Mouse (Mus musculus): ENCODE measurements at regions not wholly inside any gene's neighbourhood (a gene's known extent, or its start where the extent isn't known, plus 50 kb on each side); places are given as distances from the start of the nearest gene placed in this dataset.
"Not testable (repeated sequence)": the region's sequence is repeated elsewhere in the genome, so short reads cannot be mapped to it uniquely, and the experiment has no call there.

DNA sequence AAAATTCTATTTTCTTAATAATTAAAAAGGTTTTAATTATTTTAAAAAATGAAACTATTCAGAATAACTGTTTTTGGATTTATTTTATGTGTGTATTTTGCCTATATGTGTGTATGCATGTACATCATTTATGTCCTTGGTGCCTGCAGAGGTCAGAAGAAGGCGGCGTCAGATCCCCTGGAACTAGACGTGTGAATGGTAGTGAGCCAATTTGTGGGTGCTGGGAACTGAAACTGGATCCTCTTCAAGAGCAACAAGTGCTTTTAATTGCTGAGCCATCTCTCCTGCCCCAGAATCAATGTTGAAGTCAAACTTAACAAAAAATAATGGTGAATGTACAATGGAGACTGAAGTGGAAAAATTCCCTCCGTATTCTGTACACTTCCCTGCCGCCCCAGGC lies 151.9 kb upstream of the Unc93a2 start:
- Histone ChIP-seq H3K4me3 (ENCODE audit: insufficient read depth, low read depth, low read length) (no peak overlapping the region), H3K9ac (ENCODE audit: low read depth, low read length) (no peak overlapping the region), H3K4me1 (ENCODE audit: control insufficient read depth, insufficient read depth, low read length) (no peaks in the 10 kb centered on the region), H3K27me3 (ENCODE audit: control insufficient read depth, insufficient read depth, low read length) (no peaks in the 10 kb centered on the region), H3K27ac (replicated peaks; ENCODE audit: insufficient read depth, low read depth, low read length) (no peak overlapping the region), H3K36me3 (ENCODE audit: control insufficient read depth, insufficient read depth, low read length) (no peaks in the 10 kb centered on the region), H3K79me2 (ENCODE audit: control insufficient read depth, insufficient read depth, low read length) (no peaks in the 10 kb centered on the region)
- no peak for DNase-seq (ENCODE audit: extremely low read depth, low read depth, low spot score)
- no peak for TF ChIP-seq POLR2A (IDR thresholded peaks at IDR 0.05; ENCODE audit: extremely low read depth, insufficient read depth, low read length)
- TF ChIP-seq CTCF (IDR thresholded peaks at IDR 0.05; ENCODE audit: low read depth, low read length): no peak
- WGBS: 88% methylated on average over 5 of the region's 5 CpGs

DNA sequence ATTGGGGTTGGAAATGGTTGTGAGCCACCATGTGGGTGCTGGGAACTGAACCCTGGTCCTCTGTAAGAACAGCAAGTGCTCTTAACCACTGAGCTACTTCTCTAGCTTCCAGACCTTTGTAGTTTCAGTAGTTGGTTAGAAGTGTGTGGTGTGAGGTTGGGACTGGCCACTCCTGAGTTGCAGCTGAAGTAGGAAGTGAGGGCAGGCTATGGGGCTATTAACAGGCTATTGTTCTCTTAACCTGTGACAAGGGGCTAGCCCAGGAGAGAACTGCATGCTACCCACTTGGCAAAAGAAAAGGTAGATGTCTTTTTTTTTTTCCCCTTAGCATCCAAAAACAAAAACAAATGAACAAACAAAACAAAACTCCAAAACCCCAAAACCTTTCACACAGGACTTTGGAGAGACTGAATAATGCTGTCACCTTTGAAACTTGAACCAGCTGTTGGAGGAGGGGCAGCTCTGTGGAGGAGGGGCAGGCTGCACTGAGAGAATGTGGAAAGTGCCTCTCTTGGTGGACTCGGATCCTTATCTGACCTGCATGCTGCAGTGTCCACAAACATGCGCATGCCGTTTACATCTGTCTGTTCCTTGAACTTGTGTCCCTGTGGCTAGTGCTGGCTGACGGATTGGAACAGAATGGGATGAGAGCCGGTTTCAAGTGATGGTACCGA lies 149.3 kb upstream of the Unc93a2 start:
- no peaks in the 10 kb centered on the region for H3K79me2 ChIP-seq (ENCODE audit: control insufficient read depth, insufficient read depth, low read length)
- no peaks in the 10 kb centered on the region for H3K27me3 ChIP-seq (ENCODE audit: control insufficient read depth, insufficient read depth, low read length)
- no peak overlapping the region for H3K9ac ChIP-seq (ENCODE audit: low read depth, low read length)
- H3K36me3 ChIP-seq (ENCODE audit: control insufficient read depth, insufficient read depth, low read length): no peaks in the 10 kb centered on the region
- TF ChIP-seq POLR2A (IDR thresholded peaks at IDR 0.05; ENCODE audit: extremely low read depth, insufficient read depth, low read length): no peak
- no peak for TF ChIP-seq CTCF (IDR thresholded peaks at IDR 0.05; ENCODE audit: low read depth, low read length)
- DNase-seq (ENCODE audit: extremely low read depth, low read depth, low spot score): no peak
- H3K4me3 ChIP-seq (ENCODE audit: insufficient read depth, low read depth, low read length): no peak overlapping the region
- 54% methylated on average over 6 of the region's 6 CpGs for WGBS
- H3K27ac ChIP-seq (replicated peaks; ENCODE audit: insufficient read depth, low read depth, low read length): no peak overlapping the region
- no peaks in the 10 kb centered on the region for H3K4me1 ChIP-seq (ENCODE audit: control insufficient read depth, insufficient read depth, low read length)

DNA sequence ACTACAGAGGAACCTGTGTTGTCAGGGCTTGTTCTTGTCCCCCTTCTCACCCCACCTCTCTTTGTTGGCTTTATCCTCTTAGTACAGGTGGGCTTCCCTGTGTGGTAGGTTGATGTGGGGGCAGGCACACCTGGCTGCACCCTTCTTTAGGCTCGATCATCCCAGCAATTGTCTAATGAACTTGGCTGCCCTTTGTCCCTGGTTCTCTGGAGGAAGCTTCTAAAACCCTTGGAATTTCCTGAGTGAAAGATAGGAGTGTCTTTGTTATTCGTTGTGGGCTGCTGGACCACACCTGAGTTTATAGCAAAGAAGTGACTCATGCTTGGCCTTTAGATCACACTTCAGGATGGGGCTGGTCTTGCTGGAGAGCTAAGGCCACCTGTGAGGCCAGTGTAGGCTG lies 148.3 kb upstream of the Unc93a2 start:
- Histone ChIP-seq H3K4me1 (ENCODE audit: control insufficient read depth, insufficient read depth, low read length) (no peaks in the 10 kb centered on the region), H3K27me3 (ENCODE audit: control insufficient read depth, insufficient read depth, low read length) (no peaks in the 10 kb centered on the region), H3K9ac (ENCODE audit: low read depth, low read length) (no peak overlapping the region), H3K36me3 (ENCODE audit: control insufficient read depth, insufficient read depth, low read length) (no peaks in the 10 kb centered on the region), H3K27ac (replicated peaks; ENCODE audit: insufficient read depth, low read depth, low read length) (no peak overlapping the region), H3K79me2 (ENCODE audit: control insufficient read depth, insufficient read depth, low read length) (no peaks in the 10 kb centered on the region), H3K4me3 (ENCODE audit: insufficient read depth, low read depth, low read length) (no peak overlapping the region)
- no peak for DNase-seq (ENCODE audit: extremely low read depth, low read depth, low spot score)
- 79% methylated on average over 2 of the region's 2 CpGs for WGBS
- TF ChIP-seq CTCF (IDR thresholded peaks at IDR 0.05; ENCODE audit: low read depth, low read length): no peak
- no peak for TF ChIP-seq POLR2A (IDR thresholded peaks at IDR 0.05; ENCODE audit: extremely low read depth, insufficient read depth, low read length)

DNA sequence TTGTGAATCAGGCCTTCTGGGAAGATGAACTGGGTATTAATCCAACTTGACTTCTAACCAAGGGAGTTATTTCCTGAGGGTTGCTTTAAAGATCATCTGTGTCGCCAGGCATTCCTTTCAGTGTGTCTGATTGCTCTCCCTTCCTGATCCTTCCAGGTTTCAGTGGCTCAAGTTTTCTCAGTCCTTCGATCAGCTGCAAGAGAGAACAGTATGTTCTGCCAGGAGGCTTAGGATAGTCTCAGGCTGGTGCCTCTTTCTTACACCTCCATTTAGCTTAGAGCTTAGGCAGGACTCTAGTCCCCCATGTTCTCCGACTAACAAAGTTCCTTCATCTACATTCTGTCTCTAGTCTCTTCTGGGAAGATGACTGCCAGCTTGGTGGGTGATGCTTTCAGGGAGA lies 147.4 kb upstream of the Unc93a2 start:
- H3K27me3 ChIP-seq (ENCODE audit: control insufficient read depth, insufficient read depth, low read length): no peaks in the 10 kb centered on the region
- WGBS: 85% methylated on average over 3 of the region's 3 CpGs
- H3K36me3 ChIP-seq (ENCODE audit: control insufficient read depth, insufficient read depth, low read length): no peaks in the 10 kb centered on the region
- no peak overlapping the region for H3K27ac ChIP-seq (replicated peaks; ENCODE audit: insufficient read depth, low read depth, low read length)
- no peak for DNase-seq (ENCODE audit: extremely low read depth, low read depth, low spot score)
- no peaks in the 10 kb centered on the region for H3K79me2 ChIP-seq (ENCODE audit: control insufficient read depth, insufficient read depth, low read length)
- H3K4me1 ChIP-seq (ENCODE audit: control insufficient read depth, insufficient read depth, low read length): no peaks in the 10 kb centered on the region
- H3K4me3 ChIP-seq (ENCODE audit: insufficient read depth, low read depth, low read length): no peak overlapping the region
- TF ChIP-seq CTCF (IDR thresholded peaks at IDR 0.05; ENCODE audit: low read depth, low read length) (no peak), POLR2A (IDR thresholded peaks at IDR 0.05; ENCODE audit: extremely low read depth, insufficient read depth, low read length) (no peak)
- no peak overlapping the region for H3K9ac ChIP-seq (ENCODE audit: low read depth, low read length)

DNA sequence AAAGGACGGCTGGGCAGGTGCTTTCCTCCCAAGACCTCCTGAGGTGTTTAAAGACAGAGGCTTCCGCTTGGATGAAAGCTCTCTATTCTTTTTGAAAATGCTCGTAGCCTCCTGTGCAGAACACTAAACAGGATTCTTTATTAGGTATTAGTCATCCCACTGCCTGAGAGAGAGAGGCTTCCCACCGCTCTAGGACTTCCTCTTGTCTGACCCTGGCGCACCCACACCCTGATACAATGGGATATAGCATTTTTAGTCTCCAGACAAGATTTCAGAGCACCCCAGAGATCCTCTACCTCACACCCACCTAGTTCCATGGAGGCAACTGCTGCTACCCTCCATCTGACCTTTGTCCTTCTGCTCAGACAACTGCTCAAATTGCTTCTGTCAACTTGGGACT lies 144.0 kb upstream of the Unc93a2 start:
- Histone ChIP-seq H3K27me3 (ENCODE audit: control insufficient read depth, insufficient read depth, low read length) (no peaks in the 10 kb centered on the region), H3K9ac (ENCODE audit: low read depth, low read length) (no peak overlapping the region), H3K27ac (replicated peaks; ENCODE audit: insufficient read depth, low read depth, low read length) (no peak overlapping the region), H3K79me2 (ENCODE audit: control insufficient read depth, insufficient read depth, low read length) (no peaks in the 10 kb centered on the region), H3K36me3 (ENCODE audit: control insufficient read depth, insufficient read depth, low read length) (no peaks in the 10 kb centered on the region), H3K4me1 (ENCODE audit: control insufficient read depth, insufficient read depth, low read length) (no peaks in the 10 kb centered on the region), H3K4me3 (ENCODE audit: insufficient read depth, low read depth, low read length) (no peak overlapping the region)
- WGBS: 72% methylated on average over 5 of the region's 5 CpGs
- TF ChIP-seq CTCF (IDR thresholded peaks at IDR 0.05; ENCODE audit: low read depth, low read length): no peak
- no peak for TF ChIP-seq POLR2A (IDR thresholded peaks at IDR 0.05; ENCODE audit: extremely low read depth, insufficient read depth, low read length)
- no peak for DNase-seq (ENCODE audit: extremely low read depth, low read depth, low spot score)

DNA sequence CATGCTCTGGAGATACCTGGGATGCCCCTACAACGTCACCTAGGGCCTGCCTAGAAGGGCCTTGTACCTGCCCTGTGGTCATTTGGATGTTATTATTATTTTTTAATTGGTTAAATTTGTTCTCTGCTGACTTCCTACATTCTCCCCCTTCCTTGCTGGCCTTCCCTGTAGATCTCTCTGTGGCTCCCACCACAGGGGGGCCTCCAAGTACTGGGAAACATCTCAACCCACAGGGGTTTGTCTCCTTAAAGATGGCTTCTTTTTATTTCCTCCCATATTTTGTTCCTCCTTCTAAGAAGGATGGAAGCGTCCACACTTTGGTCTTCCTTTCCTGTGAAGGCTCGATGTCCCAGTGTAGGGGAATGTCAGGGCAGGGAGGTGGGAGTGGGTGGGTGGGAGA lies 142.4 kb upstream of the Unc93a2 start:
- TF ChIP-seq CTCF (IDR thresholded peaks at IDR 0.05; ENCODE audit: low read depth, low read length) (no peak), POLR2A (IDR thresholded peaks at IDR 0.05; ENCODE audit: extremely low read depth, insufficient read depth, low read length) (no peak)
- Histone ChIP-seq H3K27me3 (ENCODE audit: control insufficient read depth, insufficient read depth, low read length) (no peaks in the 10 kb centered on the region), H3K4me3 (ENCODE audit: insufficient read depth, low read depth, low read length) (no peak overlapping the region), H3K4me1 (ENCODE audit: control insufficient read depth, insufficient read depth, low read length) (no peaks in the 10 kb centered on the region), H3K27ac (replicated peaks; ENCODE audit: insufficient read depth, low read depth, low read length) (no peak overlapping the region), H3K9ac (ENCODE audit: low read depth, low read length) (no peak overlapping the region), H3K36me3 (ENCODE audit: control insufficient read depth, insufficient read depth, low read length) (no peaks in the 10 kb centered on the region), H3K79me2 (ENCODE audit: control insufficient read depth, insufficient read depth, low read length) (no peaks in the 10 kb centered on the region)
- no peak for DNase-seq (ENCODE audit: extremely low read depth, low read depth, low spot score)
- 77% methylated on average over 3 of the region's 3 CpGs for WGBS

DNA sequence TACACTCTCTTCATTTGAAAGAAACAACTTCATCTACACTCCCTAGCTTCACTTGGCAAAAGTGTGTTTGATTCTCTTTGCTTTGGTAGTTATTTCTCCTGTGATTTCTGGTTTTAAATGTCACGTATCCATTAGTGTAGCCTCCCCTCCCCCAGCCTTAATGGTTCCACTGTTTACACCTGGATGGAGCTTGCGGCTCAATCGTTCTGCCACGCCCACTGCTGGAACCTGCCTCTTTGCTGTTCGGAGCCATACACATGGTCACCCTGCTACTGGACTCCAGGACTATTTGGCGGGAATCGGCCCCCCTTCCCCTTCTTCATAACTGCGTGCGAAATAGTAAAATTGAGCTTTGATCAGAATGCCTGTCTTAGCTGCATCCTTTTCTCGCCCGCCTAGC lies 139.2 kb upstream of the Unc93a2 start:
- H3K4me1 ChIP-seq (ENCODE audit: control insufficient read depth, insufficient read depth, low read length); H3K36me3 ChIP-seq (ENCODE audit: control insufficient read depth, insufficient read depth, low read length); H3K79me2 ChIP-seq (ENCODE audit: control insufficient read depth, insufficient read depth, low read length); H3K9ac ChIP-seq (ENCODE audit: low read depth, low read length); DNase-seq (ENCODE audit: extremely low read depth, low read depth, low spot score); H3K27me3 ChIP-seq (ENCODE audit: control insufficient read depth, insufficient read depth, low read length); H3K27ac ChIP-seq (replicated peaks; ENCODE audit: insufficient read depth, low read depth, low read length); H3K4me3 ChIP-seq (ENCODE audit: insufficient read depth, low read depth, low read length): not testable (repeated sequence)
- 91% methylated on average over 11 of the region's 11 CpGs for WGBS
